Mouse (Mus musculus): Measurements from ENCODE around the gene Pabpn1. TPM values are rescaled to one million over a fixed set of nuclear protein-coding genes. Genes with fewer than 3 reads are reported as not detected.

Pabpn1 gene
- polyA plus RNA-seq (2012; rRNA removed) = 466 and 555 TPM in 2 replicates

GRCm38 (mm10) chr14:54892200-54892599 lies at the start of gene Pabpn1:
TSS of gene Pabpn1 (plus strand) at chr14:54892500.
- DNase-seq (ENCODE audit: extremely low spot score in 1 of 2, low spot score in 1 of 2) = no peak

GRCm38 (mm10) chr14:54843461-54843860 lies 48.8 kb upstream of the Pabpn1 start:
- DNase-seq (ENCODE audit: extremely low spot score in 1 of 2, low spot score in 1 of 2) = peak in 1 of 2 experiments; percentile 57

GRCm38 (mm10) chr14:54855726-54856125 lies 36.6 kb upstream of the Pabpn1 start:
- no peak for DNase-seq (ENCODE audit: extremely low spot score in 1 of 2, low spot score in 1 of 2)

GRCm38 (mm10) chr14:54856703-54857102 lies 35.6 kb upstream of the Pabpn1 start:
- no peak for DNase-seq (ENCODE audit: extremely low spot score in 1 of 2, low spot score in 1 of 2)

GRCm38 (mm10) chr14:54857891-54858290 lies 34.4 kb upstream of the Pabpn1 start:
- DNase-seq (ENCODE audit: extremely low spot score in 1 of 2, low spot score in 1 of 2) = no peak

GRCm38 (mm10) chr14:54860511-54860910 lies 31.8 kb upstream of the Pabpn1 start:
- DNase-seq (ENCODE audit: extremely low spot score in 1 of 2, low spot score in 1 of 2) = peak; percentile 44 to 86

GRCm38 (mm10) chr14:54863501-54864312 lies 28.6 kb upstream of the Pabpn1 start:
- peak; percentile 85 to 95 for DNase-seq (ENCODE audit: extremely low spot score in 1 of 2, low spot score in 1 of 2)

GRCm38 (mm10) chr14:54864313-54865036 lies 27.8 kb upstream of the Pabpn1 start:
- no peak for DNase-seq (ENCODE audit: extremely low spot score in 1 of 2, low spot score in 1 of 2)

- DNase-seq (ENCODE audit: extremely low spot score in 1 of 2, low spot score in 1 of 2) = no peak
These were observed 26.7 kb upstream of the Pabpn1 start for GRCm38 (mm10) chr14:54865626-54866025.

- no peak for DNase-seq (ENCODE audit: extremely low spot score in 1 of 2, low spot score in 1 of 2)
These were observed 26.0 kb upstream of the Pabpn1 start for GRCm38 (mm10) chr14:54866268-54866667.

GRCm38 (mm10) chr14:54866936-54867335 lies 25.4 kb upstream of the Pabpn1 start:
- no peak for DNase-seq (ENCODE audit: extremely low spot score in 1 of 2, low spot score in 1 of 2)

GRCm38 (mm10) chr14:54868026-54868425 lies 24.3 kb upstream of the Pabpn1 start:
- no peak for DNase-seq (ENCODE audit: extremely low spot score in 1 of 2, low spot score in 1 of 2)

- no peak for DNase-seq (ENCODE audit: extremely low spot score in 1 of 2, low spot score in 1 of 2)
These were observed 21.4 kb upstream of the Pabpn1 start, which contains the start of gene Homez for GRCm38 (mm10) chr14:54870861-54871260. TSS of gene Homez (minus strand) at chr14:54870961.

- no peak for DNase-seq (ENCODE audit: extremely low spot score in 1 of 2, low spot score in 1 of 2)
These were observed 18.1 kb upstream of the Pabpn1 start for GRCm38 (mm10) chr14:54874165-54874564.

GRCm38 (mm10) chr14:54875844-54876538 lies 16.3 kb upstream of the Pabpn1 start:
- DNase-seq (ENCODE audit: extremely low spot score in 1 of 2, low spot score in 1 of 2) = peak in 1 of 2 experiments; percentile 70

- DNase-seq (ENCODE audit: extremely low spot score in 1 of 2, low spot score in 1 of 2) = peak; percentile 74 to 90
These were observed 15.7 kb upstream of the Pabpn1 start for GRCm38 (mm10) chr14:54876539-54877047.

GRCm38 (mm10) chr14:54877048-54877715 lies 15.1 kb upstream of the Pabpn1 start, which contains the start of gene Ppp1r3e:
TSS of gene Ppp1r3e (minus strand) at chr14:54877550.
- peak in 1 of 2 experiments; percentile 60 for DNase-seq (ENCODE audit: extremely low spot score in 1 of 2, low spot score in 1 of 2)

- peak in 1 of 2 experiments; percentile 73 for DNase-seq (ENCODE audit: extremely low spot score in 1 of 2, low spot score in 1 of 2)
These were observed 8.9 kb upstream of the Pabpn1 start, which contains the start of the genes Bcl2l2 and Gm20521 for GRCm38 (mm10) chr14:54883154-54884021. TSS of gene Bcl2l2 (plus strand) at chr14:54883377. TSS of gene Gm20521 (plus strand) at chr14:54883441.

Data from frontal cortex, adult 2 months (tissue).